Mouse (Mus musculus) cerebellum, adult 2 months (tissue): ENCODE results near the gene Taz. TPM values are rescaled to one million over a fixed set of nuclear protein-coding genes. Genes with fewer than 3 reads are reported as not detected.
A peak's percentile ranks its signal among the peaks of the same experiment; 100 is the strongest.

Experiments
- DNase-seq, 2 experiments: peaks; one replicate each; pipeline ENCODE4 v3.0.0; 2021
- H3K27ac ChIP-seq: fragments of 200-500 bp; 2 replicates; pipeline ENCODE4 v1.5.1; 2012; ENCODE audit warnings: low read length, control low read depth, inconsistent platforms; ENCODE audit not compliant: insufficient read depth
- H3K27me3 ChIP-seq: fragments of 200-500 bp; 2 replicates; pipeline ENCODE4 v1.6.1; 2012; ENCODE audit warnings: inconsistent platforms, mild to moderate bottlenecking, low read length, moderate library complexity; ENCODE audit not compliant: control insufficient read depth, insufficient read depth
- H3K4me1 ChIP-seq: fragments of 200-500 bp; 2 replicates; pipeline ENCODE4 v1.6.1; 2011; ENCODE audit warnings: low read length; ENCODE audit not compliant: control insufficient read depth, insufficient read depth
- H3K4me3 ChIP-seq: fragments of 200-500 bp; replicated peaks from 2 replicates; pipeline ENCODE3; 2011; ENCODE audit warnings: mild to moderate bottlenecking, low read depth, low read length, control low read depth; ENCODE audit not compliant: insufficient read depth
- CTCF ChIP-seq: fragments of 200-500 bp; IDR thresholded peaks from 2 replicates; pipeline ENCODE4 v1.5.1; 2011; ENCODE audit warnings: low read depth, mild to moderate bottlenecking, control low read depth, low read length, moderate library complexity, borderline replicate concordance; ENCODE audit not compliant: insufficient read depth
- POLR2A ChIP-seq: fragments of 200-500 bp; IDR thresholded peaks from 2 replicates; pipeline ENCODE4 v1.6.1; 2011; ENCODE audit warnings: low read length, control low read depth, borderline replicate concordance; ENCODE audit not compliant: insufficient read depth
- WGBS: fragments of 180-500 bp; shearing (Covaris S2); methylation state at CpG from one replicate; pipeline ENCODE4 v1.1.7; 2018; 5-methylcytosine and 5-hydroxymethylcytosine counted together
- polyA plus RNA-seq: library from polyadenylated mRNA; depleted of rRNA; stranded (reverse); fragments of >200 nt; gene quantifications from 2 replicates; pipeline ENCODE4 v1.2.3, GENCODE M21; 2012

Taz gene
- polyA plus RNA-seq, 1 experiment, result 99.4 TPM

GRCm38 (mm10) chrX:74269736-74270061 lies 12.0 kb upstream of the Taz start:
- peak overlapping the region; percentile 83 for H3K27ac ChIP-seq
- H3K27me3 ChIP-seq, result no peaks in the 10 kb centered on the region
- peak in 1 of 2 experiments; percentile 30 for DNase-seq
- peak overlapping the region; percentile 93 for H3K4me3 ChIP-seq
- H3K4me1 ChIP-seq, result peaks cover 2% of the 10 kb centered on the region; the same call in 1 of the 2 replicates
- no peak for TF ChIP-seq CTCF
- no peak for TF ChIP-seq POLR2A
- 9% methylated on average over 3 of the region's 3 CpGs for WGBS

- TF ChIP-seq CTCF (no peak), POLR2A (peak; percentile 92)
- peak within 1 kb of the TSS; percentile 97 for H3K4me3 ChIP-seq
- H3K27ac ChIP-seq, result peak within 1 kb of the TSS; percentile 97
- peaks cover 2% of the 10 kb centered on the region; the same call in 1 of the 2 replicates for H3K4me1 ChIP-seq
- 8% methylated on average over 42 of the region's 42 CpGs for WGBS
- peak; percentile 88 to 95 for DNase-seq
- H3K27me3 ChIP-seq, result no peaks in the 10 kb centered on the region
Measured at GRCm38 (mm10) chrX:74270062-74270901, 11.4 kb upstream of the Taz start, which contains the start of gene Rpl10. TSS of gene Rpl10 (plus strand) at chrX:74270812.

- Histone ChIP-seq H3K4me1 (peaks cover 2% of the 10 kb centered on the region; the same call in 1 of the 2 replicates), H3K27me3 (no peaks in the 10 kb centered on the region), H3K27ac (no peak overlapping the region), H3K4me3 (peak overlapping the region; percentile 82)
- TF ChIP-seq CTCF, result no peak
- no peak for TF ChIP-seq POLR2A
- peak; percentile 31 to 41 for DNase-seq
- 8% methylated on average over 27 of the region's 27 CpGs for WGBS
Measured at GRCm38 (mm10) chrX:74270902-74271551, 10.7 kb upstream of the Taz start.

GRCm38 (mm10) chrX:74273422-74274322 lies 8.0 kb upstream of the Taz start:
- H3K27ac ChIP-seq, result no peak overlapping the region
- H3K4me1 ChIP-seq, result peaks cover 2% of the 10 kb centered on the region; the same call in 1 of the 2 replicates
- TF ChIP-seq CTCF (no peak), POLR2A (no peak)
- no peaks in the 10 kb centered on the region for H3K27me3 ChIP-seq
- no peak overlapping the region for H3K4me3 ChIP-seq
- no peak for DNase-seq
- 26% methylated on average over 10 of the region's 10 CpGs for WGBS

- WGBS, result 73% methylated on average over 8 of the region's 8 CpGs
- no peak overlapping the region for H3K27ac ChIP-seq
- no peaks in the 10 kb centered on the region for H3K4me1 ChIP-seq
- H3K27me3 ChIP-seq, result no peaks in the 10 kb centered on the region
- no peak overlapping the region for H3K4me3 ChIP-seq
- DNase-seq, result no peak
- TF ChIP-seq POLR2A (no peak), CTCF (no peak)
Measured at GRCm38 (mm10) chrX:74277916-74278315, 3.8 kb upstream of the Taz start.

- H3K27me3 ChIP-seq, result no peaks in the 10 kb centered on the region
- TF ChIP-seq CTCF (no peak), POLR2A (no peak)
- WGBS, result under 1% methylated on average over 14 of the region's 14 CpGs
- peak overlapping the region; percentile 75 for H3K4me3 ChIP-seq
- 0 out of 2 replicates have a peak, but pooled peaks cover 3% of the 10 kb centered on the region for H3K4me1 ChIP-seq
- H3K27ac ChIP-seq, result no peak overlapping the region
- no peak for DNase-seq
Measured at GRCm38 (mm10) chrX:74281041-74281731, 526 bp upstream of the Taz start.
